Mouse (Mus musculus) cortical plate, adult 2 months (tissue): Measurements from ENCODE around the gene Samd10.

Experiments used
- CTCF ChIP-seq: fragments of 200-500 bp; IDR thresholded peaks from 2 replicates; pipeline ENCODE4 v1.5.1; 2011; ENCODE audit warnings: mild to moderate bottlenecking, control low read depth, low read length; ENCODE audit not compliant: insufficient read depth; ENCODE audit errors: extremely low read depth
- POLR2A ChIP-seq: fragments of 200-500 bp; IDR thresholded peaks from 2 replicates; pipeline ENCODE4 v1.6.1; 2011; ENCODE audit warnings: mild to moderate bottlenecking, low read length, control low read depth; ENCODE audit not compliant: insufficient read depth; ENCODE audit errors: extremely low read depth

- TF ChIP-seq POLR2A (no peak), CTCF (no peak)
Measured at GRCm38 (mm10) chr2:181546142-181546541, 52.9 kb downstream of the Samd10 start.
